In the genomic region with DNA sequence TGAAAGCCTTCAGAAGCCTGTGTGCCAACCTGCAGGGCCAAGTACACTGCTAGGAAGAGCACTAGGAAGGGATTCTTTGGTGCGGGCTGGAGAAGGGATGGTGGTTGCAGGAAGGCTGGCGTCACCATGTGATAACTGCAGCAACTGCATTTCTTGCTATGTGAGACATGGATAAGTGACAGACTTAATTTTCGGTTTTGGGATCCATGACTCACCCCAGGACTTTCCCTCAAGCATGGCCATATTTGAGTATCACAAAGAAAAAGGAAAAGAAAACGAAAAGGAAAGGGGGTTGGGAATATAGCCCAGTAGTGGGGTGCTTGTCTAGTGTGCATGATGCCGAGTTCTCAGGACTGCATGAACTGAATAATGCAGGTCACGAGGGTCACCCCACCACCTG, we compare ENCODE assay signal across 26 mouse cellular contexts.
DNase-seq lines count a peak whose midpoint lies in the region; ATAC-seq and TF ChIP-seq lines count a peak whose summit lies in the region.
"Had no signal": no experiment of that assay in that cellular context is flagged by ENCODE, and none has a peak within 500 bp of the region (broad histone marks: within the 10 kb centered on the region; RNA-seq: fewer than 3 reads in every experiment).

No protein-coding gene starts in this region.

- TF ChIP-seq POLR2A in bone marrow, adult 2 months (IDR thresholded peaks at IDR 0.05; ENCODE audit: borderline replicate concordance, control insufficient read depth, low read depth, low read length): no peak

- peaks cover 22% of the 10 kb centered on the region for H3K4me1 ChIP-seq in bone marrow, adult 2 months (ENCODE audit: control insufficient read depth, insufficient read depth, low read length)
- peaks cover 68% of the 10 kb centered on the region for H3K4me1 ChIP-seq in liver, embryonic 16.5 days (ENCODE audit: control insufficient read depth, low read depth, low read length)
- no peaks in the 10 kb centered on the region for H3K4me1 ChIP-seq in limb, embryonic 10.5 days
- H3K4me1 ChIP-seq in hindbrain, embryonic 13.5 days (replicated peaks): peaks cover 47% of the 10 kb centered on the region

- peak overlapping the region; percentile 68 for H3K27ac ChIP-seq in bone marrow, adult 2 months (ENCODE audit: control insufficient read depth, insufficient read depth, low read depth, low read length, poor library complexity)
- peak overlapping the region; percentile 83 for H3K27ac ChIP-seq in liver, embryonic 16.5 days (ENCODE audit: low read length)
- no peak overlapping the region for H3K27ac ChIP-seq in limb, embryonic 10.5 days
- H3K27ac ChIP-seq in hindbrain, embryonic 13.5 days: no peak overlapping the region
- H3K27ac ChIP-seq: embryonic facial prominence, embryonic 13.5 days; limb, embryonic 15.5 days; neural tube, embryonic 15.5 days had no signal

- peak overlapping the region; percentile 59 for H3K4me2 ChIP-seq in liver, embryonic 16.5 days (ENCODE audit: low read depth, low read length)
- no peak overlapping the region for H3K4me2 ChIP-seq in hindbrain, embryonic 13.5 days
- H3K4me2 ChIP-seq: embryonic facial prominence, embryonic 13.5 days; limb, embryonic 15.5 days; neural tube, embryonic 15.5 days had no signal

- no peaks in the 10 kb centered on the region; the same call in 1 of the 2 replicates for H3K36me3 ChIP-seq in liver, embryonic 16.5 days (ENCODE audit: control insufficient read depth, insufficient read depth)
- H3K36me3 ChIP-seq in limb, embryonic 10.5 days: peaks cover 69% of the 10 kb centered on the region
- H3K36me3 ChIP-seq in hindbrain, embryonic 13.5 days: no peaks in the 10 kb centered on the region
- H3K36me3 ChIP-seq: neural tube, embryonic 15.5 days had no signal

- 77% methylated on average over 6 of the region's 6 CpGs for WGBS in bone marrow, adult 2 months
- WGBS in liver, embryonic 16.5 days (ENCODE audit: insufficient replicate concordance): 57% methylated on average over 6 of the region's 6 CpGs
- 93% methylated on average over 6 of the region's 6 CpGs for WGBS in limb, embryonic 10.5 days
- 88% methylated on average over 6 of the region's 6 CpGs for WGBS in hindbrain, embryonic 13.5 days

- no peak for ATAC-seq in liver, embryonic 16.5 days (ENCODE audit: low read depth)
- ATAC-seq in hindbrain, embryonic 13.5 days (ENCODE audit: low FRiP score): no peak
- ATAC-seq: forebrain, embryonic 14.5 days; hindbrain, postnatal 0 days; intestine, embryonic 16.5 days; midbrain, embryonic 16.5 days had no signal

- peak; percentile 52 for DNase-seq in heart, adult 11 months
- DNase-seq in heart, adult 8-10 months (ENCODE audit: low spot score): no peak
- DNase-seq in 3134 (ENCODE audit: extremely low read depth, insufficient read length, low spot score): peak; percentile 34
- no peak for DNase-seq in limb, embryonic 10.5 days (ENCODE audit: low spot score)
- no peak for DNase-seq in ovary, postnatal 36 days (ENCODE audit: low spot score)
- DNase-seq: adrenal gland, postnatal 10 days; cerebellum, adult 2 months; cerebellum, postnatal 36 days; embryo, embryonic 11 days; gastrocnemius, adult 2 months; heart, postnatal 36 days; kidney, postnatal 36 days; right cerebral cortex, postnatal 25 days; spleen, adult 18-20 months; thymus, postnatal 14 days had no signal

- H3K4me3 ChIP-seq in bone marrow, adult 2 months (replicated peaks; ENCODE audit: control insufficient read depth, low read depth, low read length): no peak overlapping the region
- H3K4me3 ChIP-seq in liver, embryonic 16.5 days (ENCODE audit: low read depth, low read length): no peak overlapping the region
- no peak overlapping the region for H3K4me3 ChIP-seq in limb, embryonic 10.5 days
- no peak overlapping the region for H3K4me3 ChIP-seq in hindbrain, embryonic 13.5 days
- H3K4me3 ChIP-seq: embryonic facial prominence, embryonic 13.5 days; gastrocnemius, adult 2 months; limb, embryonic 15.5 days; midbrain, embryonic 10.5 days; neural tube, embryonic 15.5 days had no signal

- H3K9ac ChIP-seq in liver, embryonic 16.5 days (ENCODE audit: low read depth, low read length): peak overlapping the region; percentile 56
- no peak overlapping the region for H3K9ac ChIP-seq in hindbrain, embryonic 13.5 days
- H3K9ac ChIP-seq: embryonic facial prominence, embryonic 13.5 days; limb, embryonic 15.5 days; neural tube, embryonic 15.5 days had no signal

- no peaks in the 10 kb centered on the region for H3K9me3 ChIP-seq in liver, embryonic 16.5 days (replicated peaks; ENCODE audit: control insufficient read depth, low read length)
- no peaks in the 10 kb centered on the region for H3K9me3 ChIP-seq in limb, embryonic 10.5 days (replicated peaks)
- H3K9me3 ChIP-seq in hindbrain, embryonic 13.5 days: no peaks in the 10 kb centered on the region
- H3K9me3 ChIP-seq: embryonic facial prominence, embryonic 13.5 days; limb, embryonic 15.5 days; midbrain, embryonic 10.5 days; neural tube, embryonic 15.5 days had no signal

- no peak for TF ChIP-seq CTCF in bone marrow, adult 2 months (IDR thresholded peaks at IDR 0.05; ENCODE audit: control insufficient read depth, insufficient read depth, low read length)

- no peaks in the 10 kb centered on the region for H3K27me3 ChIP-seq in liver, embryonic 16.5 days (ENCODE audit: control insufficient read depth, insufficient read depth, low read depth, low read length)
- H3K27me3 ChIP-seq in limb, embryonic 10.5 days (ENCODE audit: low read depth, poor library complexity, severe bottlenecking): no peaks in the 10 kb centered on the region
- no peaks in the 10 kb centered on the region for H3K27me3 ChIP-seq in hindbrain, embryonic 13.5 days
- H3K27me3 ChIP-seq: embryonic facial prominence, embryonic 13.5 days; limb, embryonic 15.5 days; neural tube, embryonic 15.5 days had no signal

Comparison
In these comparisons a context has a peak if more than half of its experiments do, and no peak if none do; other contexts are left out.
1. DNase-seq: peak in heart, adult 11 months (single experiment) and 3134 (single experiment); none in heart, adult 8-10 months (single experiment), limb, embryonic 10.5 days (single experiment) and ovary, postnatal 36 days (single experiment).
2. H3K27ac ChIP-seq: peak in bone marrow, adult 2 months (single experiment) and liver, embryonic 16.5 days (single experiment); none in limb, embryonic 10.5 days (single experiment) and hindbrain, embryonic 13.5 days (single experiment).